Mouse (Mus musculus): ENCODE results near the gene Ly6g5c.
A peak's percentile ranks its signal among the peaks of the same experiment; 100 is the strongest.

- TF ChIP-seq CTCF (IDR thresholded peaks at IDR 0.05; ENCODE audit: low read depth) (peak; percentile 91), EP300 (IDR thresholded peaks at IDR 0.05; ENCODE audit: low read depth) (no peak)
Measured at GRCm38 (mm10) chr17:35058911-35059892, 48.9 kb upstream of the Ly6g5c start, which contains the start of gene Ddah2.
